Mouse (Mus musculus) liver, postnatal 0 days (tissue): ENCODE results near the gene Esr2.

ENCODE experiments used
- CTCF ChIP-seq: sonication (generic); IDR thresholded peaks from 2 replicates; pipeline ENCODE4 v1.5.1; 2016; ENCODE audit warnings: antibody characterized with exemption, low read depth
- EP300 ChIP-seq: IDR thresholded peaks from 2 replicates; pipeline ENCODE4 v1.6.1; 2016; ENCODE audit warnings: antibody characterized with exemption, low read depth, mild to moderate bottlenecking

- TF ChIP-seq CTCF, result no peak
- TF ChIP-seq EP300, result no peak
These were observed 19.1 kb upstream of the Esr2 start for GRCm38 (mm10) chr12:76195912-76196708.
